Mouse (Mus musculus): ENCODE measurements at regions not wholly inside any gene's neighbourhood (a gene's known extent, or its start where the extent isn't known, plus 50 kb on each side); places are given as distances from the start of the nearest gene placed in this dataset.

GRCm38 (mm10) chr5:119561531-119561930 lies 108.9 kb upstream of the Tbx3 start:
- TF ChIP-seq CTCF (IDR thresholded peaks at IDR 0.05; ENCODE audit: low read depth) (no peak), EP300 (IDR thresholded peaks at IDR 0.05; ENCODE audit: low read depth) (no peak)
